Mouse (Mus musculus) heart, embryonic 14.5 days (tissue): ENCODE data around the gene Mrpl33. TPM values are rescaled to one million over a fixed set of nuclear protein-coding genes. Genes with fewer than 3 reads are reported as not detected.
"Not testable (repeated sequence)": the region's sequence is repeated elsewhere in the genome, so short reads cannot be mapped to it uniquely, and the experiment has no call there.

Experiments
- ATAC-seq: fragments of 200-750 bp; cut with Nextera tagmentation; 2 replicates; pipeline ENCODE4 v1.8.0; 2017; ENCODE audit warnings: low read depth, moderate TSS enrichment; ENCODE audit not compliant: insufficient number of reproducible peaks, insufficient read depth, low FRiP score
- H3K27ac ChIP-seq, 2 experiments: fragments of 200-500 bp in 1 of 2; fragments of 300-500 bp in 1 of 2; sonication (generic) in 1 of 2; replicated peaks in 1 of 2; 2 replicates each; pipeline ENCODE4 v1.5.1; 2012 to 2014; ENCODE audit warnings: low read depth in 2 of 2, low read length in 2 of 2, control low read depth in 1 of 2, mild to moderate bottlenecking in 1 of 2, mixed read lengths in 1 of 2; ENCODE audit not compliant: control insufficient read depth in 1 of 2, insufficient read depth in 1 of 2
- H3K27me3 ChIP-seq: fragments of 300-500 bp; sonication (generic); 2 replicates; pipeline ENCODE4 v1.6.1; 2014; ENCODE audit warnings: mild to moderate bottlenecking, low read length, control low read depth; ENCODE audit not compliant: control insufficient read depth, insufficient read depth
- H3K36me3 ChIP-seq: fragments of 300-500 bp; sonication (generic); 2 replicates; pipeline ENCODE4 v1.6.1; 2014; ENCODE audit warnings: mild to moderate bottlenecking, control low read depth, low read length, mixed read lengths; ENCODE audit not compliant: control insufficient read depth, insufficient read depth
- H3K4me1 ChIP-seq, 2 experiments: fragments of 200-500 bp in 1 of 2; fragments of 300-500 bp in 1 of 2; sonication (generic) in 1 of 2; 2 replicates each; pipeline ENCODE4 v1.6.1; 2012 to 2014; ENCODE audit warnings: low read length in 2 of 2, control low read depth in 1 of 2, mixed read lengths in 1 of 2; ENCODE audit not compliant: control insufficient read depth in 2 of 2, insufficient read depth in 2 of 2
- H3K4me2 ChIP-seq: fragments of 300-500 bp; sonication (generic); 2 replicates; pipeline ENCODE4 v1.6.1; 2014; ENCODE audit warnings: mild to moderate bottlenecking, low read length
- H3K4me3 ChIP-seq, 2 experiments: fragments of 200-500 bp in 1 of 2; fragments of 300-500 bp in 1 of 2; sonication (generic) in 1 of 2; 2 replicates each; pipeline ENCODE4 v1.5.1; 2012 to 2014; ENCODE audit warnings: low read length in 2 of 2, mild to moderate bottlenecking in 2 of 2, control low read depth in 1 of 2, low read depth in 1 of 2, moderate library complexity in 1 of 2; ENCODE audit not compliant: control insufficient read depth in 1 of 2, insufficient read depth in 1 of 2
- H3K9ac ChIP-seq: fragments of 300-500 bp; sonication (generic); 2 replicates; pipeline ENCODE4 v1.6.1; 2014; ENCODE audit warnings: mild to moderate bottlenecking, low read length
- H3K9me3 ChIP-seq: fragments of 300-500 bp; sonication (generic); 2 replicates; pipeline ENCODE4 v1.6.1; 2016; ENCODE audit warnings: low read length, control low read depth; ENCODE audit not compliant: control insufficient read depth
- WGBS: fragments of 180-500 bp; shearing (Covaris S2); extraction: QIAGEN DNeasy Blood & Tissue Kit; methylation state at CpG from one replicate; pipeline ENCODE4 v1.1.7; 2014; 5-methylcytosine and 5-hydroxymethylcytosine counted together
- polyA plus RNA-seq: library from polyadenylated mRNA; unstranded; fragments of >200 nt; fragmentation: Nextera tagmentation; extraction: Ambion mirVana; gene quantifications from 2 replicates; pipeline ENCODE4 v1.2.1, GENCODE M21; 2014

The Mrpl33 gene
- polyA plus RNA-seq, 1 experiment from 2014 or later = 456 TPM

DNA sequence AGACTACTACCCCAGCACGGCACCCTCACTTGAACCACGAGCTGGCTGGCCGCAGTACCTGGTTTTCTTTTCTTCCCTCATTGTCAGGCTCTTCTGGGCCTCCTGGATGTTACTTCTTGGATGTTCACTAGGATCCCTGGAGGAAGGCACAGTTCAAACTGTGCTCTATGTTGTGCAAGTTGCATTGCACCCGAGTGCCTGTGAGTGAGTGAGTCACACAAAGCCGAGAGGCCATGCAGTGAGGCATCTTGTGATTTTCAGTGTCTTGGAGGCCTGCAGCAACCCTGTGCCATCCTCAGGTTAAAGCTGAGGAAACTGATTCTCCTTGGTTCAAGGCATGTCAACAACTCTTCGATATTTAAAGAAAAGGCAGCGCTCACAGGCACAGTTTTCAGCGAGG is 31.8 kb downstream of the Mrpl33 start:
- 88% methylated on average over 8 of the region's 8 CpGs for WGBS

DNA sequence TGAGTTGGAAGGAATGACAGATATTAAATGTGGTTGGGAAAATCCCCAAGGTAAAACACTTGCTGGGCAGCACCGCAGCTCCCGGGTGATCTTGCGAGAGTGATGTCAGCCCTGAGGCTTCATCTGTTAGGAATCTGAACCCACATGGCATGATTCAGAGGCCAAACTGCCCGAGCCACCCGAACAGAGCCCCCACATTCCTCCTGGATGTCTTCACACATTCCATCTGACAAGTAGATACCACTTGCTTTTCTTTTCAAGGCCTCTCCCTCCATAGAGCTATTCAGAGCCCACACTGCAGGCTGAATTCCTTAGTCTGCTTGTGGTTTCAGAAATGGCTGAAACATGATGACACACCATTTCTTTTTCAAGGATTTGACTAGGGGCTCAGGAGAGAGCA is 33.3 kb downstream of the Mrpl33 start:
- peaks cover 37 to 45% of the 10 kb centered on the region in 2 experiments for H3K4me1 ChIP-seq
- no peaks in the 10 kb centered on the region for H3K36me3 ChIP-seq
- H3K27ac ChIP-seq = peak overlapping the region; percentile 88 to 95
- WGBS = 10% methylated on average over 5 of the region's 5 CpGs
- no peak overlapping the region for H3K4me3 ChIP-seq
- ATAC-seq = peak; percentile 78
- no peaks in the 10 kb centered on the region for H3K9me3 ChIP-seq
- peak overlapping the region; percentile 12; the same call in 1 of the 2 replicates for H3K4me2 ChIP-seq
- 0 out of 2 replicates have a peak overlapping the region, but pooled peaks have one; percentile 21 for H3K9ac ChIP-seq
- no peaks in the 10 kb centered on the region for H3K27me3 ChIP-seq

More for the DNA sequence above, 31.8 kb downstream of the Mrpl33 start:
- Histone ChIP-seq H3K9me3 (no peaks in the 10 kb centered on the region), H3K27me3 (no peaks in the 10 kb centered on the region), H3K9ac (no peak overlapping the region), H3K4me2 (no peak overlapping the region), H3K36me3 (no peaks in the 10 kb centered on the region), H3K4me3 (no peak overlapping the region), H3K4me1 (peaks cover 34 to 44% of the 10 kb centered on the region in 2 experiments), H3K27ac (peak overlapping the region in 1 of 2 experiments; percentile 88; a peak in 2 of 4 replicates)
- no peak for ATAC-seq

- Histone ChIP-seq H3K27ac (peak overlapping the region; percentile 88 to 95), H3K4me1 (peaks cover 35 to 48% of the 10 kb centered on the region in 2 experiments)
- not testable (repeated sequence) for H3K4me3 ChIP-seq, H3K4me2 ChIP-seq, H3K36me3 ChIP-seq, H3K9ac ChIP-seq, H3K9me3 ChIP-seq, H3K27me3 ChIP-seq, ATAC-seq
- WGBS = 99% methylated on average over 4 of the region's 4 CpGs
Measured at GRCm38 (mm10) chr5:31631169-31631568, 34.4 kb downstream of the Mrpl33 start.

GRCm38 (mm10) chr5:31634161-31634560 is 37.4 kb downstream of the Mrpl33 start:
- Histone ChIP-seq H3K4me1 (peaks cover 22 to 34% of the 10 kb centered on the region in 2 experiments), H3K4me2 (no peak overlapping the region), H3K9ac (no peak overlapping the region), H3K36me3 (no peaks in the 10 kb centered on the region), H3K27me3 (no peaks in the 10 kb centered on the region), H3K27ac (no peak overlapping the region), H3K4me3 (no peak overlapping the region), H3K9me3 (no peaks in the 10 kb centered on the region)
- WGBS = 83% methylated on average over 4 of the region's 4 CpGs
- no peak for ATAC-seq

DNA sequence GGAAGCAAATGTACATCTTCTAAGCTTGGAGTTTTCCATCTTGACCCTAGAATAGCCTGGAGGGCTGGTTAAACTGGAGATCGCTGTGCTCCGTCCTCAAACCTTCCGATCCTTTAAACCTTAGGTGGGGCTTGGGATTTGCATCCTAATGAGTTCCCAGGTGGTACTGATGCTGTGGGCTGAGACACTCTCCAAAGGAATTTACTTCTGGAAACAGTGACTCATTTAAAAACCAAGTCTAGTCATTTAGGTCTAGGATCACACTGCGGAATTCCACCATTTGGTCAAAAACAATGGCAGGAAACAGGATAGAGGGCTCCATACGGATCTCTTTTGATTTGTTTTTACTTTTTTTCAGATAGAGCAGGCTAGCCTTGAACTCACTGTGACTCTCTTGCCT is 37.9 kb downstream of the Mrpl33 start:
- no peak overlapping the region for H3K9ac ChIP-seq
- ATAC-seq = no peak
- H3K4me3 ChIP-seq = no peak overlapping the region
- 76% methylated on average over 5 of the region's 5 CpGs for WGBS
- no peaks in the 10 kb centered on the region for H3K27me3 ChIP-seq
- no peaks in the 10 kb centered on the region for H3K9me3 ChIP-seq
- peaks cover 18 to 29% of the 10 kb centered on the region in 2 experiments for H3K4me1 ChIP-seq
- H3K36me3 ChIP-seq = no peaks in the 10 kb centered on the region
- no peak overlapping the region for H3K4me2 ChIP-seq
- no peak overlapping the region for H3K27ac ChIP-seq

- 30% methylated on average over 9 of the region's 9 CpGs for whole genome bisulfite sequencing
- Histone ChIP-seq H3K36me3 (peaks cover 6% of the 10 kb centered on the region; the same call in 1 of the 2 replicates), H3K4me2 (no peak overlapping the region), H3K9me3 (no peaks in the 10 kb centered on the region), H3K9ac (peak overlapping the region; percentile 28; the same call in 1 of the 2 replicates), H3K4me1 (peaks cover 9 to 15% of the 10 kb centered on the region in 2 experiments), H3K27ac (peak overlapping the region; percentile 46 to 77), H3K27me3 (no peaks in the 10 kb centered on the region), H3K4me3 (no peak overlapping the region)
- ATAC-seq = no peak
Measured at GRCm38 (mm10) chr5:31636636-31637253, 40.0 kb downstream of the Mrpl33 start.

DNA sequence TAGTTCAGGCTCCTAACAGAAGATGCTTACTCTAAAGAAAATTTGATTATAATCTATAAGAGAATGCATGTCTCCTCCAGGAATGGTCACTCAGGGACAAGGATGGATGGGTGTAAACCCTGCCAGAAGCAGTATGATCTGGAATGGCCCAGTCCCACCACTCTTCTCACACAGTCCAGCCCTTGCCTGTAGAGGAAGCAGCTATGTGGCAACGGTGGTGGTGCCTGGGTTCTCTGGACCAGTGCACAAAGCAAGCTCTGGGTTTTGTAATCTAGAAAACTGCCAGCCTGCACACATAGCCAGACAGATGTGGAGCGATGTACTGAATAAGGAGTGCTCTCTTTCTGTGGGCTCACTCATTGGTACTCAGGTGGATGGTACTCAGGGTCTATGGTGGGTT is 43.8 kb downstream of the Mrpl33 start:
- no peak overlapping the region for H3K4me3 ChIP-seq
- H3K27me3 ChIP-seq = no peaks in the 10 kb centered on the region
- H3K9me3 ChIP-seq = no peaks in the 10 kb centered on the region
- no peak overlapping the region for H3K4me2 ChIP-seq
- H3K4me1 ChIP-seq = peaks cover 17 to 32% of the 10 kb centered on the region in 2 experiments
- no peak overlapping the region for H3K9ac ChIP-seq
- peaks cover 6% of the 10 kb centered on the region; the same call in 1 of the 2 replicates for H3K36me3 ChIP-seq
- H3K27ac ChIP-seq = no peak overlapping the region
- WGBS = 88% methylated on average over 2 of the region's 2 CpGs
- no peak for ATAC-seq

GRCm38 (mm10) chr5:31642300-31642699 is 45.6 kb downstream of the Mrpl33 start:
- Histone ChIP-seq H3K4me3 (no peak overlapping the region), H3K27ac (no peak overlapping the region), H3K4me2 (no peak overlapping the region), H3K9ac (no peak overlapping the region), H3K9me3 (no peaks in the 10 kb centered on the region), H3K27me3 (no peaks in the 10 kb centered on the region), H3K4me1 (peaks cover 11 to 24% of the 10 kb centered on the region in 2 experiments), H3K36me3 (peaks cover 6% of the 10 kb centered on the region; the same call in 1 of the 2 replicates)
- WGBS = 83% methylated on average over 3 of the region's 3 CpGs
- no peak for ATAC-seq
